Mouse (Mus musculus) C2C12 (cell line): Measurements from ENCODE around the gene Poc5. TPM values are rescaled to one million over a fixed set of nuclear protein-coding genes. Genes with fewer than 3 reads are reported as not detected.
A peak's percentile ranks its signal among the peaks of the same experiment; 100 is the strongest.

Experiments used
- H3K27me3 ChIP-seq: one replicate; pipeline ENCODE4 v1.6.1; 2011; ENCODE audit not compliant: control insufficient read depth, insufficient read depth, insufficient read length
- H3K36me3 ChIP-seq: one replicate; pipeline ENCODE4 v1.6.1; 2011; ENCODE audit not compliant: control insufficient read depth, insufficient read depth
- H3K4me3 ChIP-seq: one replicate; pipeline ENCODE4 v1.5.1; 2011; ENCODE audit warnings: mild to moderate bottlenecking, control low read depth; ENCODE audit not compliant: poor library complexity, insufficient read depth, severe bottlenecking
- H3K79me2 ChIP-seq: one replicate; pipeline ENCODE4 v1.6.1; 2011; ENCODE audit not compliant: control insufficient read depth, insufficient read depth
- H3K79me3 ChIP-seq: one replicate; pipeline ENCODE4 v1.6.1; 2011; ENCODE audit warnings: low read depth, control low read depth
- H3ac ChIP-seq: one replicate; pipeline ENCODE3; 2011; ENCODE audit warnings: low read depth; ENCODE audit not compliant: control insufficient read depth, insufficient read length
- CEBPB ChIP-seq: IDR thresholded peaks from one replicate; pipeline ENCODE4 v1.6.1; 2011; ENCODE audit warnings: low read depth, mild to moderate bottlenecking, control low read depth, moderate library complexity
- CTCF ChIP-seq: IDR thresholded peaks from one replicate; pipeline ENCODE4 v1.5.1; 2011; ENCODE audit not compliant: control insufficient read depth, insufficient read depth, insufficient read length
- FOSL1 ChIP-seq: IDR thresholded peaks from one replicate; pipeline ENCODE4 v1.8.0; 2011; ENCODE audit warnings: mild to moderate bottlenecking, low read length; ENCODE audit not compliant: poor library complexity, insufficient read depth, severe bottlenecking
- MAX ChIP-seq: IDR thresholded peaks from one replicate; pipeline ENCODE4 v1.6.1; 2011; ENCODE audit warnings: mild to moderate bottlenecking, control low read depth
- MYOD1 ChIP-seq: IDR thresholded peaks from one replicate; pipeline ENCODE4 v1.6.1; 2011; ENCODE audit warnings: low read depth; ENCODE audit not compliant: control insufficient read depth, insufficient read length
- MYOG ChIP-seq: IDR thresholded peaks from one replicate; pipeline ENCODE4 v1.6.1; 2011; ENCODE audit not compliant: control insufficient read depth, insufficient read length; ENCODE audit errors: extremely low read depth
- USF1 ChIP-seq: IDR thresholded peaks from one replicate; pipeline ENCODE4 v1.6.1; 2011; ENCODE audit warnings: low read depth, mild to moderate bottlenecking, control low read depth, moderate library complexity
- long read RNA-seq, 2 experiments: library from polyadenylated mRNA; unstranded; transcript quantifications; one replicate each; pipeline ENCODE4 v2.0.0; 2019 to 2020
- polyA plus RNA-seq: library from polyadenylated mRNA; unstranded; fragments of >200 nt; fragmentation: generic; extraction: Trizol; gene quantifications from one replicate; pipeline ENCODE4 v1.2.1, GENCODE M21; 2012; ENCODE audit warnings: missing spikeins

The Poc5 gene
- 7.3 TPM for polyA plus RNA-seq
- long read RNA-seq, experiment 1, full-length matches to known transcripts, result 9 of 9 reads
- long read RNA-seq, experiment 1, partial matches to known transcripts, result 0 of 9 reads
- long read RNA-seq, experiment 1, other reads (novel, unspliced or antisense), result 0 of 9 reads
- long read RNA-seq, experiment 2, full-length matches to known transcripts, result 181 of 213 reads
- long read RNA-seq, experiment 2, partial matches to known transcripts, result 5 of 213 reads
- long read RNA-seq, experiment 2, other reads (novel, unspliced or antisense), result 27 of 213 reads

GRCm38 (mm10) chr13:96388042-96388888 lies at the start of gene Poc5:
Gene Poc5 (plus strand): TSS chr13:96388294.
- peaks cover 31% of the 10 kb centered on the region for H3K36me3 ChIP-seq
- peaks cover 16% of the 10 kb centered on the region for H3K79me3 ChIP-seq
- peak within 1 kb of the TSS; percentile 92 for H3K4me3 ChIP-seq
- H3ac ChIP-seq, result peak within 1 kb of the TSS; percentile 80
- H3K27me3 ChIP-seq, result no peaks in the 10 kb centered on the region
- no peak for TF ChIP-seq MYOG
- no peak for TF ChIP-seq USF1
- TF ChIP-seq CEBPB, result no peak
- no peak for TF ChIP-seq MAX
- no peak for TF ChIP-seq CTCF
- peaks cover 21% of the 10 kb centered on the region for H3K79me2 ChIP-seq

GRCm38 (mm10) chr13:96341461-96341860 lies 46.6 kb upstream of the Poc5 start:
- Histone ChIP-seq H3K36me3 (no peaks in the 10 kb centered on the region), H3K79me2 (no peaks in the 10 kb centered on the region), H3K27me3 (no peaks in the 10 kb centered on the region), H3K79me3 (no peaks in the 10 kb centered on the region), H3ac (no peak overlapping the region), H3K4me3 (no peak overlapping the region)
- TF ChIP-seq FOSL1 (no peak), MYOD1 (no peak), CTCF (no peak), MAX (no peak), USF1 (no peak)

DNA sequence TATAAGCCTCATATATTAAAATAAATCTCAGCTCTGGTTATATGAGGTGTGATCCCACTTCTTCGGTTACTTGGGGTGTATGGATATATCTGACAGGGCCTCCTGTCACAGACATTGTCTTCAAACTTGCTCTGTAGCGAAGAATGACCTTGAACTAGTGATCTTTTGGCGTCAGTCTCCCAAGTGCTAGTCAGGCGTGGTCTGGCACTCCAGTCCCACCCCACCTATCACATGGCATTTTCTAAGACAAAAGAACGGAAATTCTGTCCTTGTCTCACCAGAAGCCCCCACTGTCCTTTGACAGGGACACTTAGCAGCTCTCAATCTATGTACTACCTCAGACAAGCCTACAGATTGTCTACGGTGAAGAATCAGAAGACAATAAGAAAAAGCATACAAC lies 43.3 kb upstream of the Poc5 start:
- Histone ChIP-seq H3K27me3 (no peaks in the 10 kb centered on the region), H3K4me3 (no peak overlapping the region), H3K79me2 (no peaks in the 10 kb centered on the region), H3K79me3 (no peaks in the 10 kb centered on the region), H3ac (no peak overlapping the region), H3K36me3 (no peaks in the 10 kb centered on the region)
- TF ChIP-seq CEBPB, result no peak
- TF ChIP-seq USF1, result no peak
- TF ChIP-seq MYOD1, result no peak
- TF ChIP-seq MYOG, result no peak
- no peak for TF ChIP-seq FOSL1
- TF ChIP-seq CTCF, result no peak
- TF ChIP-seq MAX, result no peak

- Histone ChIP-seq H3K27me3 (no peaks in the 10 kb centered on the region), H3K79me3 (no peaks in the 10 kb centered on the region), H3K4me3 (no peak overlapping the region), H3ac (no peak overlapping the region), H3K36me3 (no peaks in the 10 kb centered on the region), H3K79me2 (no peaks in the 10 kb centered on the region)
- TF ChIP-seq MAX (no peak), MYOD1 (no peak), FOSL1 (no peak), MYOG (no peak), USF1 (no peak), CEBPB (no peak)
These were observed 41.5 kb upstream of the Poc5 start for GRCm38 (mm10) chr13:96346581-96346980.

- H3K27me3 ChIP-seq, result no peaks in the 10 kb centered on the region
- TF ChIP-seq USF1, result no peak
- TF ChIP-seq MAX, result no peak
- TF ChIP-seq CEBPB, result no peak
- TF ChIP-seq CTCF, result no peak
- no peak for TF ChIP-seq FOSL1
- TF ChIP-seq MYOG, result no peak
- TF ChIP-seq MYOD1, result no peak
- H3K79me2 ChIP-seq, result no peaks in the 10 kb centered on the region
- H3K36me3 ChIP-seq, result no peaks in the 10 kb centered on the region
- H3K79me3 ChIP-seq, result no peaks in the 10 kb centered on the region
- H3ac ChIP-seq, result no peak overlapping the region
- H3K4me3 ChIP-seq, result no peak overlapping the region
These were observed 37.9 kb upstream of the Poc5 start for GRCm38 (mm10) chr13:96350207-96350606.

DNA sequence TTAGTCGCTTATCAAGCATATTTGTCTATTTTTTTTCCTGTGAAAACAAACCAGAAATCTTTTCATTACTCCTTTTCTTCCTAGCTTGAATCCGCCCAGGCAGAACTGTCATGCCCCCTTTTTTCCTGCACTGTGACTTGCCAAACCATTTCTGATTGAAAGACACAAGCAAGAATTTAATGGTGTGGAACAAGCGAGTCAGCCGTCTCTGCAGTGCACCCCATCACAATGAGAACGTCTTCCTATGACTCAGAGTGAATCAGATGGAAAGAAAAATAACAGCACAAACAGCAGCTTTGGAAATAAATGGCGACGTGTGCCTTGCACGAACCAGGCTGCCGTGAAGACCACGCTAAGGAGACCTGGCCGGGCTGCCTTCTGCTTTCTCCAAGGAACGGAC lies 36.8 kb upstream of the Poc5 start:
- Histone ChIP-seq H3K79me2 (no peaks in the 10 kb centered on the region), H3K27me3 (no peaks in the 10 kb centered on the region), H3ac (no peak overlapping the region), H3K79me3 (no peaks in the 10 kb centered on the region), H3K36me3 (no peaks in the 10 kb centered on the region), H3K4me3 (no peak overlapping the region)
- TF ChIP-seq CTCF (no peak), CEBPB (no peak), MYOD1 (no peak), USF1 (no peak), MAX (no peak), MYOG (no peak), FOSL1 (no peak)
